Mouse (Mus musculus) liver, embryonic 11.5 days (tissue): Measurements from ENCODE around the gene Gnaz. TPM values are rescaled to one million over a fixed set of nuclear protein-coding genes. Genes with fewer than 3 reads are reported as not detected.

ENCODE experiments used
- ATAC-seq: fragments of 200-750 bp; cut with Nextera tagmentation; replicated peaks from 2 replicates; pipeline ENCODE4 v1.8.0; 2017; ENCODE audit warnings: moderate number of reproducible peaks, mild to moderate bottlenecking, moderate TSS enrichment, moderate library complexity; ENCODE audit not compliant: low FRiP score
- DNase-seq: peaks from one replicate; pipeline ENCODE4 v3.0.0-alpha.2; 2017; ENCODE audit warnings: low spot score
- H3K27ac ChIP-seq: fragments of 300-500 bp; sonication (generic); 2 replicates; pipeline ENCODE4 v1.5.1; 2014; ENCODE audit warnings: mild to moderate bottlenecking, low read depth, low read length, control low read depth
- H3K27me3 ChIP-seq: fragments of 300-500 bp; sonication (generic); replicated peaks from 2 replicates; pipeline ENCODE4 v1.6.1; 2014; ENCODE audit warnings: low read length, mixed read lengths; ENCODE audit not compliant: control insufficient read depth, insufficient read depth
- H3K36me3 ChIP-seq: fragments of 300-500 bp; sonication (generic); 2 replicates; pipeline ENCODE4 v1.6.1; 2014; ENCODE audit warnings: mild to moderate bottlenecking, low read length, moderate library complexity, mixed read lengths; ENCODE audit not compliant: control insufficient read depth, insufficient read depth
- H3K4me1 ChIP-seq: fragments of 300-500 bp; sonication (generic); replicated peaks from 2 replicates; pipeline ENCODE4 v1.6.1; 2014; ENCODE audit warnings: low read length, mixed read lengths; ENCODE audit not compliant: control insufficient read depth, insufficient read depth
- H3K4me2 ChIP-seq: fragments of 300-500 bp; sonication (generic); 2 replicates; pipeline ENCODE4 v1.6.1; 2014; ENCODE audit warnings: mild to moderate bottlenecking, control low read depth, moderate library complexity
- H3K4me3 ChIP-seq: fragments of 300-500 bp; sonication (generic); 2 replicates; pipeline ENCODE4 v1.5.1; 2014; ENCODE audit warnings: low read depth, low read length, control low read depth
- H3K9ac ChIP-seq: fragments of 300-500 bp; sonication (generic); 2 replicates; pipeline ENCODE4 v1.6.1; 2014; ENCODE audit warnings: low read depth, low read length, control low read depth
- H3K9me3 ChIP-seq: fragments of 300-500 bp; sonication (generic); 2 replicates; pipeline ENCODE4 v1.6.1; 2016; ENCODE audit warnings: low read length, inconsistent platforms, mixed read lengths; ENCODE audit not compliant: control insufficient read depth
- WGBS: fragments of 180-500 bp; shearing (Covaris S2); extraction: QIAGEN DNeasy Blood & Tissue Kit; methylation state at CpG from one replicate; pipeline ENCODE4 v1.1.7; 2014; 5-methylcytosine and 5-hydroxymethylcytosine counted together
- polyA plus RNA-seq: library from polyadenylated mRNA; unstranded; fragments of >200 nt; fragmentation: Nextera tagmentation; extraction: Ambion mirVana; gene quantifications from 2 replicates; pipeline ENCODE4 v1.2.1, GENCODE M21; 2014

Gnaz gene
- polyA plus RNA-seq, 1 experiment from 2014 or later = 13.6 TPM

DNA sequence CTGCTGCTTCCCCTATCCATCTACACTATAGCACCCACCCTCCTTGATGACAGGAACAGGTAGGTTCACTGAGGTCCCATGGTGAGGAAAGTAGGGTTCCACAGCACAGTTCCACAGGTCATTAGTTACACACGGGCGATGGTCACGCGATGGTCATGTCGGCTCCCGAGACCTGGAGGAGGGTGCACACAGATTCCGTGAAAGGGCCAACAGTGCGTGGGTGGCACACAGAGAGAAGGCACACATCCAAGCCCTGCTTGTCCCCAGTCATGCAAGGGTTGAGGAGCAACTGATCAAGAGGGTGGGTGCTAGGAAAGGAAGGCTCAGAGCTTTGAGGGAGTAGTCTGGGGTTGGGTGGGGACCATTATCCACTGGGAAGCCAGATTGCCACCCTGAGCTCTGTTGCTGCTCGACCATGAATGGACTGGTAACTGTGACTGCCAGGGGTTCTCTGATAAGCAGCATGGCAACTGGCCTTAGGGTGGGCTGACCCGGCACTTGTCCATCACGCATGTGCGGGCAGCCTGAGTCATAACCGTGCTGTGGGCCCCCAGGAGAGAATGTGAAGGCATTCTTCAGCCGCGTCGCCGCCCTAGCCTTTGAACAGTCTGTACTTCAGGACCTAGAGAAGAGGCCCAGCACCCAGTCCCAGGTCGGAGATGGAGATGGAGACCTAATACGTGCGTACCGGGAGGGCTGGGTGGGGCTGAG lies 84.5 kb downstream of the Gnaz start:
- ATAC-seq = no peak
- Histone ChIP-seq H3K4me3 (no peak overlapping the region), H3K36me3 (no peaks in the 10 kb centered on the region), H3K27ac (no peak overlapping the region), H3K9ac (no peak overlapping the region), H3K27me3 (no peaks in the 10 kb centered on the region), H3K9me3 (no peaks in the 10 kb centered on the region), H3K4me2 (no peak overlapping the region), H3K4me1 (peaks cover 29% of the 10 kb centered on the region)
- 87% methylated on average over 21 of the region's 21 CpGs for WGBS
- no peak for DNase-seq

- H3K4me3 ChIP-seq = no peak overlapping the region
- no peak overlapping the region for H3K9ac ChIP-seq
- H3K4me2 ChIP-seq = no peak overlapping the region
- H3K36me3 ChIP-seq = no peaks in the 10 kb centered on the region
- H3K4me1 ChIP-seq = peaks cover 30% of the 10 kb centered on the region
- H3K9me3 ChIP-seq = no peaks in the 10 kb centered on the region
- no peak for DNase-seq
- 0 out of 2 replicates have a peak, but pooled peaks have one; percentile 2 for ATAC-seq
- no peaks in the 10 kb centered on the region for H3K27me3 ChIP-seq
- H3K27ac ChIP-seq = peak overlapping the region; percentile 39; the same call in 1 of the 2 replicates
- 70% methylated on average over 8 of the region's 8 CpGs for WGBS
These were observed 85.9 kb downstream of the Gnaz start for GRCm38 (mm10) chr10:75052902-75053301.

- no peaks in the 10 kb centered on the region for H3K27me3 ChIP-seq
- 74% methylated on average over 4 of the region's 4 CpGs for WGBS
- peak; percentile 45 for ATAC-seq
These were observed 86.7 kb downstream of the Gnaz start for GRCm38 (mm10) chr10:75053655-75054054.

GRCm38 (mm10) chr10:75054125-75054524 lies 87.1 kb downstream of the Gnaz start:
- H3K9ac ChIP-seq = no peak overlapping the region
- 0 out of 2 replicates have a peak, but pooled peaks have one; percentile 15 for ATAC-seq
- H3K27me3 ChIP-seq = no peaks in the 10 kb centered on the region
- H3K4me2 ChIP-seq = no peak overlapping the region
- no peaks in the 10 kb centered on the region for H3K9me3 ChIP-seq
- WGBS = 33% methylated on average over 6 of the region's 6 CpGs
- no peak overlapping the region for H3K4me3 ChIP-seq
- H3K4me1 ChIP-seq = peaks cover 30% of the 10 kb centered on the region
- no peak overlapping the region; the same call in 1 of the 2 replicates for H3K27ac ChIP-seq
- DNase-seq = no peak
- H3K36me3 ChIP-seq = no peaks in the 10 kb centered on the region

More at GRCm38 (mm10) chr10:75053655-75054054, 86.7 kb downstream of the Gnaz start:
- peaks cover 30% of the 10 kb centered on the region for H3K4me1 ChIP-seq
- no peak overlapping the region for H3K4me3 ChIP-seq
- H3K4me2 ChIP-seq = no peak overlapping the region
- no peak overlapping the region for H3K9ac ChIP-seq
- DNase-seq = no peak
- H3K27ac ChIP-seq = no peak overlapping the region; the same call in 1 of the 2 replicates
- H3K36me3 ChIP-seq = no peaks in the 10 kb centered on the region
- H3K9me3 ChIP-seq = no peaks in the 10 kb centered on the region

- Histone ChIP-seq H3K9me3 (no peaks in the 10 kb centered on the region), H3K4me3 (no peak overlapping the region), H3K4me2 (no peak overlapping the region), H3K27me3 (peaks cover 2% of the 10 kb centered on the region), H3K27ac (no peak overlapping the region), H3K36me3 (no peaks in the 10 kb centered on the region), H3K9ac (no peak overlapping the region), H3K4me1 (peaks cover 39% of the 10 kb centered on the region)
- ATAC-seq = no peak
- no peak for DNase-seq
- WGBS = 58% methylated on average over 5 of the region's 5 CpGs
These were observed 88.7 kb downstream of the Gnaz start for GRCm38 (mm10) chr10:75055672-75056071.

DNA sequence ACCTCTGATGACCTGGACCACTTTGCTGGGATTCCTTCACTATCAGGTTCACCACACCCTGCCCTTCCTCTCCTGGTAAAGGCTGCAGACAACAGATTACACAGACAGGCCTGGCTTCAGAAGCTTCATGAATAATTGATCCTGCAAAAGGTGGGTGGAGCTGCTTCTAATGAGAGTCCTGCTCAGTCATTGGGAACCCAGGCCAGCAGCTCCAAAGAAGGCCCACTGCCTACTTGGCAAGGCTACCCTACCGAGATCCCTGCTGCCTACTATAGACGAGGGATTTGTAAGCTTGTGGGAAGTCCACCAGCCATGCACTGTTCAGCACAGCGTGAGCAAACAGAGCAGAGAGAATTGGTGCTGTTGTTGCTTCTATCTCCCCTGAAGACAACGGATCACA lies 89.3 kb downstream of the Gnaz start:
- H3K9me3 ChIP-seq = no peaks in the 10 kb centered on the region
- H3K4me1 ChIP-seq = peaks cover 39% of the 10 kb centered on the region
- no peak overlapping the region for H3K4me3 ChIP-seq
- H3K9ac ChIP-seq = no peak overlapping the region
- WGBS = 21% methylated on average over 4 of the region's 4 CpGs
- no peak for DNase-seq
- no peak overlapping the region for H3K4me2 ChIP-seq
- ATAC-seq = 0 out of 2 replicates have a peak, but pooled peaks have one; percentile 8
- peaks cover 8% of the 10 kb centered on the region for H3K27me3 ChIP-seq
- H3K36me3 ChIP-seq = no peaks in the 10 kb centered on the region
- no peak overlapping the region for H3K27ac ChIP-seq

GRCm38 (mm10) chr10:75058336-75058735 lies 91.4 kb downstream of the Gnaz start:
- no peaks in the 10 kb centered on the region for H3K9me3 ChIP-seq
- no peaks in the 10 kb centered on the region for H3K36me3 ChIP-seq
- no peak overlapping the region for H3K4me3 ChIP-seq
- no peak overlapping the region for H3K27ac ChIP-seq
- no peak overlapping the region for H3K9ac ChIP-seq
- WGBS = 79% methylated on average over 8 of the region's 8 CpGs
- no peak for DNase-seq
- no peak overlapping the region for H3K4me2 ChIP-seq
- peaks cover 45% of the 10 kb centered on the region for H3K4me1 ChIP-seq
- ATAC-seq = no peak
- peaks cover 20% of the 10 kb centered on the region for H3K27me3 ChIP-seq

- WGBS = 46% methylated on average over 9 of the region's 9 CpGs
- H3K4me1 ChIP-seq = peaks cover 46% of the 10 kb centered on the region
- H3K9me3 ChIP-seq = no peaks in the 10 kb centered on the region
- H3K27me3 ChIP-seq = peaks cover 20% of the 10 kb centered on the region
- H3K36me3 ChIP-seq = no peaks in the 10 kb centered on the region
- ATAC-seq = no peak
- no peak for DNase-seq
- H3K4me3 ChIP-seq = no peak overlapping the region
- no peak overlapping the region for H3K9ac ChIP-seq
- no peak overlapping the region; the same call in 1 of the 2 replicates for H3K27ac ChIP-seq
- peak overlapping the region; percentile 80 for H3K4me2 ChIP-seq
These were observed 91.9 kb downstream of the Gnaz start for GRCm38 (mm10) chr10:75058761-75059395.
